ENCODE assay signal across 12 mouse cellular contexts in the genomic region with DNA sequence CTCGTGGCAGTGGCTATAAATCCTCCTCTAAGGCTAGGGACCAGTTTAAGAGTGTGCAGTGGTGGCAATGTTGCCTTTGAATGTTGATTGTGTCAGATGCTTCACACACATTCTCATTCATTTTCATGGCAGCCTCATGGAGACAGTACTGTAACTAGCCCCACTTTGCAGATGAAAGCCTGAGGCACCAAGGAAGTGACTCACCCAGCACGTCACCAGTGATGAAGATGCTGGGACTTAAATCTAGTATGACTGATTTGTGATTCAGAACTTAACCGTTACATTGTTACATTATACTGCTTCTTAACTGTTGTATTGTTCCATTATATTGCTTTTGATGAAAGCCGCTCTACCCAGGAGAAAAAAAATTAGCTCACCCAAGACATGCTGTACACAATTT.
"Had no signal": no experiment of that assay in that cellular context is flagged by ENCODE, and none has a peak within 500 bp of the region (broad histone marks: within the 10 kb centered on the region; RNA-seq: fewer than 3 reads in every experiment).

No protein-coding gene starts in this region.

- H3K4me3 ChIP-seq: kidney, embryonic 15.5 days; limb, embryonic 12.5 days; liver, embryonic 13.5 days; midbrain, embryonic 10.5 days; myocyte; neural tube, embryonic 15.5 days had no signal

- DNase-seq: kidney, adult 2 months; kidney, postnatal 25 days; liver; liver, embryonic 13.5 days; liver, postnatal 0 days; lung, postnatal 36 days; midbrain, embryonic 14.5 days had no signal

- H3K27ac ChIP-seq: kidney, embryonic 15.5 days; limb, embryonic 12.5 days; liver, embryonic 13.5 days; midbrain, embryonic 10.5 days; neural tube, embryonic 15.5 days had no signal

- H3K4me1 ChIP-seq: kidney, embryonic 15.5 days; limb, embryonic 12.5 days; liver, embryonic 13.5 days; midbrain, embryonic 10.5 days; neural tube, embryonic 15.5 days had no signal

- ATAC-seq: liver, postnatal 0 days had no signal
